Mouse (Mus musculus) CH12.LX (cell line): Measurements from ENCODE around the gene Pxdc1. TPM values are rescaled to one million over a fixed set of nuclear protein-coding genes. Genes with fewer than 3 reads are reported as not detected.

Experiments
- DNase-seq: peaks from one replicate; pipeline ENCODE4 v3.0.0-alpha.2; 2013; ENCODE audit errors: extremely low read depth
- H3K27ac ChIP-seq: 2 replicates; pipeline ENCODE4 v1.5.1; 2012; ENCODE audit warnings: low read depth, mild to moderate bottlenecking, control low read depth, moderate library complexity; ENCODE audit not compliant: insufficient read depth
- H3K27me3 ChIP-seq: replicated peaks from 2 replicates; pipeline ENCODE3; 2012; ENCODE audit warnings: inconsistent platforms
- H3K36me3 ChIP-seq, 2 experiments: replicated peaks in 1 of 2; 2 replicates each; pipeline versions ENCODE3 to v1.6.1; 2012; ENCODE audit warnings: inconsistent platforms in 1 of 2, low read length in 1 of 2, mild to moderate bottlenecking in 1 of 2, mixed read lengths in 1 of 2, moderate library complexity in 1 of 2; ENCODE audit not compliant: control insufficient read depth in 1 of 2, insufficient read depth in 1 of 2
- H3K4me1 ChIP-seq, 2 experiments: 2 replicates each; pipeline ENCODE4 v1.6.1; 2012; ENCODE audit warnings: inconsistent platforms in 1 of 2, moderate library complexity in 1 of 2; ENCODE audit not compliant: insufficient read depth in 2 of 2, control insufficient read depth in 1 of 2
- H3K4me2 ChIP-seq: 2 replicates; pipeline ENCODE4 v1.6.1; 2012; ENCODE audit warnings: low read depth, mild to moderate bottlenecking, control low read depth; ENCODE audit not compliant: poor library complexity, insufficient read depth, severe bottlenecking
- H3K4me3 ChIP-seq, 3 experiments: fragments of 150-350 bp in 1 of 3; sonication (generic) in 1 of 3; replicated peaks in 1 of 3; 2 replicates each; pipeline versions ENCODE3 to v1.5.1; 2011 to 2012; ENCODE audit warnings: low read depth in 2 of 3, low read length in 2 of 3, mild to moderate bottlenecking in 2 of 3, moderate library complexity in 2 of 3, control low read depth in 1 of 3, improper control_type of control experiment in 1 of 3, inconsistent platforms in 1 of 3, mixed read lengths in 1 of 3; ENCODE audit not compliant: poor library complexity in 1 of 3
- H3K79me2 ChIP-seq: replicated peaks from 2 replicates; pipeline ENCODE4 v1.6.1; 2012; ENCODE audit warnings: mild to moderate bottlenecking, moderate library complexity; ENCODE audit not compliant: control insufficient read depth, poor library complexity, insufficient read depth, severe bottlenecking; ENCODE audit errors: extremely low read depth
- H3K9ac ChIP-seq: 2 replicates; pipeline ENCODE4 v1.6.1; 2012; ENCODE audit warnings: low read depth, mild to moderate bottlenecking, control low read depth, moderate library complexity; ENCODE audit not compliant: insufficient read depth
- H3K9me3 ChIP-seq: replicated peaks from 2 replicates; pipeline ENCODE3; 2012; ENCODE audit warnings: low read length, inconsistent platforms, mixed read lengths
- EP300 ChIP-seq: IDR thresholded peaks from 2 replicates; pipeline ENCODE4 v1.6.1; 2011; ENCODE audit warnings: low read length, improper control_type of control experiment
- GABPA ChIP-seq: IDR thresholded peaks from 2 replicates; pipeline ENCODE4 v1.6.1; 2012; ENCODE audit warnings: low read depth, low read length, improper control_type of control experiment, inconsistent platforms; ENCODE audit not compliant: insufficient replicate concordance
- HCFC1 ChIP-seq: IDR thresholded peaks from 2 replicates; pipeline ENCODE4 v1.6.1; 2012; ENCODE audit warnings: low read depth, mild to moderate bottlenecking, inconsistent platforms, low read length, improper control_type of control experiment
- JUN ChIP-seq: IDR thresholded peaks from 2 replicates; pipeline ENCODE4 v1.6.1; 2011; ENCODE audit warnings: low read depth, mild to moderate bottlenecking, low read length, improper control_type of control experiment, moderate library complexity; ENCODE audit not compliant: insufficient read depth
- KAT2A ChIP-seq: IDR thresholded peaks from 2 replicates; pipeline ENCODE4 v1.6.1; 2012; ENCODE audit warnings: low read length, improper control_type of control experiment, inconsistent platforms; ENCODE audit not compliant: insufficient replicate concordance
- MAX ChIP-seq: IDR thresholded peaks from 2 replicates; pipeline ENCODE4 v1.6.1; 2011; ENCODE audit warnings: low read length, improper control_type of control experiment
- MAZ ChIP-seq: IDR thresholded peaks from 2 replicates; pipeline ENCODE4 v1.6.1; 2012; ENCODE audit warnings: low read depth, mild to moderate bottlenecking, inconsistent platforms, low read length, improper control_type of control experiment, moderate library complexity
- MYC ChIP-seq: IDR thresholded peaks from 2 replicates; pipeline ENCODE4 v1.6.1; 2011; ENCODE audit warnings: low read depth, mild to moderate bottlenecking, improper control_type of control experiment, low read length
- PAX5 ChIP-seq: IDR thresholded peaks from 2 replicates; pipeline ENCODE4 v1.6.1; 2012; ENCODE audit warnings: low read length, inconsistent platforms, mixed read lengths
- POLR2AphosphoS2 ChIP-seq: IDR thresholded peaks from 2 replicates; pipeline ENCODE4 v1.6.1; 2011; ENCODE audit warnings: low read depth, low read length, improper control_type of control experiment
- RAD21 ChIP-seq: IDR thresholded peaks from 2 replicates; pipeline ENCODE4 v1.6.1; 2011; ENCODE audit warnings: low read depth, mild to moderate bottlenecking, low read length, improper control_type of control experiment, moderate library complexity
- USF2 ChIP-seq: conservative IDR thresholded peaks from 2 replicates; pipeline ENCODE4 v1.6.1; 2011; ENCODE audit warnings: low read depth, low read length, improper control_type of control experiment
- ZC3H11A ChIP-seq: IDR thresholded peaks from 2 replicates; pipeline ENCODE4 v1.6.1; 2012; ENCODE audit warnings: low read depth, mild to moderate bottlenecking, inconsistent platforms, low read length, improper control_type of control experiment
- ZMIZ1 ChIP-seq: IDR thresholded peaks from 2 replicates; pipeline ENCODE4 v1.6.1; 2012; ENCODE audit warnings: low read depth, mild to moderate bottlenecking, inconsistent platforms, low read length, improper control_type of control experiment
- dilution Hi-C: fragments of 300-500 bp; cut with MboI; formaldehyde crosslinking; loops from 2 replicates; pipeline ENCODE4 v1.14.3; 2020; ENCODE audit warnings: low sequenced_read_pairs; ENCODE audit not compliant: extremely low pct_unique_long_range_greater_than_20kb, extremely low pct_ligation_motif_present
- in situ Hi-C: fragments of 300-500 bp; cut with MboI; formaldehyde crosslinking; loops from 3 replicates; pipeline ENCODE4 v1.14.3; 2019; ENCODE audit warnings: low sequenced_read_pairs, low pct_ligation_motif_present, low pct_unique_long_range_greater_than_20kb, mixed read lengths
- polyA plus RNA-seq: library from polyadenylated mRNA; unstranded; fragments of >175 nt; gene quantifications from 2 replicates; pipeline ENCODE4 v1.2.1, GENCODE M21; 2012; ENCODE audit warnings: low read depth; ENCODE audit not compliant: insufficient read length
- total RNA-seq, 2 experiments: library from RNA; depleted of rRNA; stranded (reverse); fragments of 300-350 nt in 1 of 2; fragments of >200 nt in 1 of 2; gene quantifications; 2 replicates each; pipeline ENCODE4 v1.2.3; 2012 to 2014

Gene Pxdc1
- total and polyA plus RNA-seq, 3 experiments, result not detected

DNA sequence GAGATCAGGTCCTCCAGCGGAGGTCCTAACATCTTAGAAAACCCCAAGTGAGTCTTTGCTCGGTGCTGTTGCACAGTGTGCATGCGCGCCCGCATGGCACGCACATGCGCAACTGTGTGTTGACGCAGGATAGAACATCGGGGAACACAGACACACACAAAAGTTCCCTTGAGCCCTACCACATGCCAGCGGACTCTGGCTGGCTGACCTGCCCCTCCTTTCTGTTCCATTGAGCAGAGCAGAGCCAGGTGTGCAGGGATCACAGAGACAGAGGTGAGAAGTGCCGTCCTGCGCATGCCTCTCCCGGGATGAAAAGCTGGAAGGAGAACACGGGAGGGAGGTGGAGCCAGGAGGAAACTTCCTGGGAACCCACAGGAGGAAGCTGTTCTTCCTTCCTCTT lies 8.9 kb downstream of the Pxdc1 start:
- DNase-seq, result no peak
- Histone ChIP-seq H3K4me2 (no peak overlapping the region), H3K36me3 (no peaks in the 10 kb centered on the region), H3K4me3 (no peak overlapping the region), H3K9me3 (no peaks in the 10 kb centered on the region), H3K27ac (no peak overlapping the region), H3K9ac (no peak overlapping the region), H3K79me2 (no peaks in the 10 kb centered on the region), H3K27me3 (no peaks in the 10 kb centered on the region), H3K4me1 (peaks cover 0 to 26% of the 10 kb centered on the region in 2 experiments; a peak in 2 of 4 replicates)
- TF ChIP-seq HCFC1, result no peak
- no peak for TF ChIP-seq POLR2AphosphoS2
- no peak for TF ChIP-seq MAX
- TF ChIP-seq ZC3H11A, result no peak
- no peak for TF ChIP-seq MAZ
- TF ChIP-seq EP300, result no peak
- no peak for TF ChIP-seq ZMIZ1
- no peak for TF ChIP-seq RAD21
- no peak for TF ChIP-seq MYC
- no peak for TF ChIP-seq PAX5
- no peak for TF ChIP-seq JUN
- dilution Hi-C loops, result no loop called here
- in situ Hi-C loops, result no loop called here

DNA sequence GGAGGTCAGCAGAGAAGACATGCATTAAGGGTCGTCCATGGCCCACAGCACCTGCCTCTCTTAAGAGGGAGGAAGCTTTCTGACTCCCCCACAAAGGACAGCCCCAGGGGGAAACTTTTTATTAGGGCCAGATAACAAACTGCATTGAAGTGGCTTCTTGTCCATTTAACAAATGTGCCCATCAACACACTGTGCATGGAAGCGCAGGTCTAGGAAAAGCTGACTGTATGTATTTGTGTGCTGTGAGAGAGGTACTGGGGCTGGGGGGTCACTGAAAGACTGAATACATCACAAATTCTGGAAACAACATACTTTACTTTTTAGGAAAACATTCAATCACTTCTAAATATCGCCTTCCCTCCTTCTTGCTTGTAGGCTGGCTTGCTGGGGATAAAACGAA lies 9.4 kb downstream of the Pxdc1 start:
- TF ChIP-seq USF2 (no peak), MAZ (no peak), KAT2A (no peak), MAX (no peak), RAD21 (no peak), ZMIZ1 (no peak), GABPA (no peak)
- Histone ChIP-seq H3K4me2 (no peak overlapping the region), H3K79me2 (no peaks in the 10 kb centered on the region), H3K4me3 (no peak overlapping the region), H3K9me3 (no peaks in the 10 kb centered on the region), H3K36me3 (no peaks in the 10 kb centered on the region), H3K4me1 (peaks cover 0 to 21% of the 10 kb centered on the region in 2 experiments; a peak in 2 of 4 replicates), H3K9ac (no peak overlapping the region), H3K27me3 (no peaks in the 10 kb centered on the region), H3K27ac (no peak overlapping the region)
- in situ Hi-C loops, result no loop called here
- dilution Hi-C loops, result no loop called here
- DNase-seq, result no peak
